Mouse (Mus musculus) stomach, embryonic 14.5 days (tissue): ENCODE results near the gene Fam214a. TPM values are rescaled to one million over a fixed set of nuclear protein-coding genes. Genes with fewer than 3 reads are reported as not detected.

ENCODE experiments used
- ATAC-seq: fragments of 200-750 bp; cut with Nextera tagmentation; 2 replicates; pipeline ENCODE4 v1.8.0; 2017; ENCODE audit warnings: low read depth, moderate TSS enrichment; ENCODE audit not compliant: insufficient number of reproducible peaks, insufficient read depth, low FRiP score
- H3K27ac ChIP-seq: fragments of 300-500 bp; sonication (generic); 2 replicates; pipeline ENCODE4 v1.5.1; 2014; ENCODE audit warnings: mild to moderate bottlenecking, low read length, moderate library complexity, mixed read lengths
- H3K27me3 ChIP-seq: fragments of 300-500 bp; sonication (generic); 2 replicates; pipeline ENCODE4 v1.6.1; 2014; ENCODE audit warnings: low read length, control low read depth, mixed read lengths; ENCODE audit not compliant: control insufficient read depth, insufficient read depth
- H3K36me3 ChIP-seq: fragments of 300-500 bp; sonication (generic); 2 replicates; pipeline ENCODE4 v1.6.1; 2014; ENCODE audit warnings: mild to moderate bottlenecking, control low read depth, low read length, moderate library complexity, mixed read lengths; ENCODE audit not compliant: control insufficient read depth, insufficient read depth
- H3K4me1 ChIP-seq: fragments of 300-500 bp; sonication (generic); 2 replicates; pipeline ENCODE4 v1.6.1; 2014; ENCODE audit warnings: low read length, control low read depth, mixed read lengths; ENCODE audit not compliant: control insufficient read depth, insufficient read depth
- H3K4me2 ChIP-seq: fragments of 300-500 bp; sonication (generic); replicated peaks from 2 replicates; pipeline ENCODE4 v1.6.1; 2014; ENCODE audit warnings: low read depth, low read length, control low read depth
- H3K4me3 ChIP-seq: fragments of 300-500 bp; sonication (generic); 2 replicates; pipeline ENCODE4 v1.5.1; 2014; ENCODE audit warnings: low read depth, low read length, control low read depth
- H3K9ac ChIP-seq: fragments of 300-500 bp; sonication (generic); replicated peaks from 2 replicates; pipeline ENCODE4 v1.6.1; 2014; ENCODE audit warnings: low read depth, mild to moderate bottlenecking, control low read depth, low read length, moderate library complexity, mixed read lengths
- H3K9me3 ChIP-seq: fragments of 300-500 bp; sonication (generic); 2 replicates; pipeline ENCODE4 v1.6.1; 2016; ENCODE audit warnings: low read depth, low read length, control low read depth; ENCODE audit not compliant: control insufficient read depth
- WGBS: fragments of 180-500 bp; shearing (Covaris S2); extraction: QIAGEN DNeasy Blood & Tissue Kit; methylation state at CpG from one replicate; pipeline ENCODE4 v1.1.7; 2014; 5-methylcytosine and 5-hydroxymethylcytosine counted together
- polyA plus RNA-seq: library from polyadenylated mRNA; unstranded; fragments of >200 nt; fragmentation: Nextera tagmentation; extraction: Ambion mirVana; gene quantifications from 2 replicates; pipeline ENCODE4 v1.2.1, GENCODE M21; 2014

Gene Fam214a
- polyA plus RNA-seq, 1 experiment from 2014 or later = 15.0 TPM

DNA sequence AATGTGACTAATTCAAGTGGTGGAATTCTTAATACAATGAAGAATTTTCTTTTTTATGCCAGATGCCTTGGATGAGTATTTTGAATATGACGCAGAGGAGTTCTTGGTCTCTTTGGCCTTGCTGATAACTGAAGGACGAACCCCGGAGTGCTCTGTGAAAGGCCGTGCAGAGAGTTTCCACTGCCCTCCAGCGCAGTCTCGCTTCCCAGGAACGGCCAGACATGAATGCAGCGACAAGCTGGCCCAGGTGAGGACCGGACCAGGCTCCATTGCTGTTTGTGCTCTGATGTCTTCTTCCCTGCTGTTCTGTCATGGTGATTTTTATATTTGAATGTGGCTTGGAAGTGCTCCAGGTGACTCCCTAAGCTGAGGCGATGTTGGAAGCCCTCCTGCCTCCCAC, 51.5 kb downstream of the Fam214a start:
- Histone ChIP-seq H3K4me3 (no peak overlapping the region), H3K9me3 (no peaks in the 10 kb centered on the region), H3K27ac (no peak overlapping the region), H3K27me3 (no peaks in the 10 kb centered on the region), H3K4me1 (peaks cover 9% of the 10 kb centered on the region; the same call in 1 of the 2 replicates), H3K4me2 (no peak overlapping the region), H3K36me3 (peaks cover 3% of the 10 kb centered on the region; the same call in 1 of the 2 replicates), H3K9ac (no peak overlapping the region)
- 94% methylated on average over 10 of the region's 10 CpGs for WGBS
- no peak for ATAC-seq

DNA sequence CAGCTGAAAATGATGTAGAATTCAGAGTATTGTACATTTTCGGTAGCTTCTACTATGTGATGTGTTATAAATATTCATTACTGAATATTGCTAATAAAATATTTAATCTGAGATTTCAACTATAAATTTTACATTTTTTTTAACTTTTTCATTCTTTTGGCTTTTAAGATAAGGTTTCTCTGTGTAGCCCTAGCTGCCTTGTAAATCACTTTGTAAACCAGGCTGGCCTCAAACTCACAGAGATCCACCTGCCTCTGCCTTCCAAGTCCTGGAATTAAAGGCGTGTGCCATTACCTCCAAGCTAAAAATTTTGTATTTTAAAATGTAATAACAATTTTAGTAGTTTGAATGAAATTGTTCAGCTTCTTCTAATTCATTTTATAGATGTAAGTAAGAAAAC, 63.9 kb downstream of the Fam214a start:
- no peak overlapping the region for H3K4me3 ChIP-seq
- H3K36me3 ChIP-seq = peaks cover 10% of the 10 kb centered on the region
- 90% methylated on average over 2 of the region's 2 CpGs for WGBS
- no peak overlapping the region for H3K4me2 ChIP-seq
- ATAC-seq = no peak
- no peak overlapping the region for H3K9ac ChIP-seq
- H3K27me3 ChIP-seq = no peaks in the 10 kb centered on the region
- no peaks in the 10 kb centered on the region for H3K9me3 ChIP-seq
- H3K27ac ChIP-seq = no peak overlapping the region
- no peaks in the 10 kb centered on the region for H3K4me1 ChIP-seq

DNA sequence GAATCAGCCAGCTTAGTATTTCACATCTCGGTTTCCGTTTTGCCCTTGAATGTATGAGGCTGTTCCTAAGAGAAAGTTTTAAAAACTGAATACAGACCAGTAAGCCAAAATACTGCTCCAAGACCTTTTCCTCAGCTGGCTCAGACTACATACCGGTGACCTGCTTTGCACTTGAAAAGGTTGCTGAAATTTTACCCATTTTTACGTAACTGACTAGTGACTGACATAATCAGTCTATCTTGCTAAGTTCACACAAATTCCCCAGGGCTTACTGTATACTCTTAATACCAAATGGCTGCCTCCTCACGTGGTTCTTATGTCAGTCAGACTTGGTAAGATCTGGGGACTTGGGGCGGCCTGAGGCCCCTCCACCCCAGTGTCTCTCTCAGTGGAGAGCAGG, 66.5 kb downstream of the Fam214a start:
- WGBS = 89% methylated on average over 6 of the region's 6 CpGs
- no peak for ATAC-seq
- peaks cover 2% of the 10 kb centered on the region; the same call in 1 of the 2 replicates for H3K4me1 ChIP-seq
- peaks cover 10% of the 10 kb centered on the region for H3K36me3 ChIP-seq
- H3K9ac ChIP-seq = no peak overlapping the region
- H3K27me3 ChIP-seq = no peaks in the 10 kb centered on the region
- no peaks in the 10 kb centered on the region for H3K9me3 ChIP-seq
- H3K4me2 ChIP-seq = no peak overlapping the region
- H3K27ac ChIP-seq = no peak overlapping the region
- H3K4me3 ChIP-seq = no peak overlapping the region

DNA sequence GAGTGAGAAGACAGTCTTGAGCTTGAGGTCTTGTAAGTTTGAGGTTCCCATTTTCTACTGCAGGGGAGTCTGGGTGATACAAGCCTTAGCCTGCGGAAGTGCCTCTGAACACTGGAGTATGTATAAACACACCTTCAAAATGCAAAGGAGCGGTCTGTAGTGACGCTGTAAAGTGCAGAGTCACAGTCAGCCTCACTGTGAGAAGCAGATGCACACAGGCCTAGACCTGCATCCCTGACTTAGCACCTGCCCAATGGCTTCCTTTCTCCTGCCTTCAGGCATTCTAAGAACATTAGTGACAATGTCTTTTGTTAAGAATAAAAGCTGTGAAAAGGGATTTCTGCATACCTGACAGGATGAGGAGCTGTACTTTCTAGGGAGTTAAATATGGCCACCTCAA, 66.9 kb downstream of the Fam214a start:
- no peak overlapping the region for H3K27ac ChIP-seq
- H3K4me2 ChIP-seq = no peak overlapping the region
- no peak overlapping the region for H3K9ac ChIP-seq
- H3K4me1 ChIP-seq = peaks cover 2% of the 10 kb centered on the region; the same call in 1 of the 2 replicates
- WGBS = 70% methylated on average over 3 of the region's 3 CpGs
- no peaks in the 10 kb centered on the region for H3K27me3 ChIP-seq
- ATAC-seq = no peak
- H3K36me3 ChIP-seq = peaks cover 10% of the 10 kb centered on the region; the same call in 1 of the 2 replicates
- H3K9me3 ChIP-seq = no peaks in the 10 kb centered on the region
- H3K4me3 ChIP-seq = no peak overlapping the region

DNA sequence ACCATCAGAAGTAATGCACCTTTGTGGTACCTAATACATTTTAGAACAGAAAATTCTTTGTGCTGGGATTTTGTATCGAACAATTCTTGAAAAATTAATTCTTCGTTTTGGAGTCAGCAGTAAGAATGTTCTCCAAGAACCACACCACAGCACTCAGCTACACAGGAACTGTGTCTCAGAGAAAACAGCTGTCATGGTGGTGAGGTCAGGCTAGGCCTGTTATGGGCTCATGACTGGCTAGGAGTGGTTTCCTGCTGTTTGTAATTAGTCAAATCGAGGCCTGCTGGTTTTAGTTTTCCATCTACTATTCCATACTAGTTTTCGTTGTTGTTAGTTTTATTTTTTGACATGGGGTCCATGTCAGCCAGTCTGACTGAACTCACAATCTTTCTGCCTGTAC, 67.9 kb downstream of the Fam214a start:
- WGBS = 81% methylated on average over 4 of the region's 4 CpGs
- peaks cover 10% of the 10 kb centered on the region for H3K36me3 ChIP-seq
- H3K27ac ChIP-seq = no peak overlapping the region
- no peaks in the 10 kb centered on the region for H3K27me3 ChIP-seq
- no peak for ATAC-seq
- H3K4me2 ChIP-seq = no peak overlapping the region
- H3K4me3 ChIP-seq = no peak overlapping the region
- H3K9ac ChIP-seq = no peak overlapping the region
- H3K9me3 ChIP-seq = no peaks in the 10 kb centered on the region
- peaks cover 2% of the 10 kb centered on the region; the same call in 1 of the 2 replicates for H3K4me1 ChIP-seq

DNA sequence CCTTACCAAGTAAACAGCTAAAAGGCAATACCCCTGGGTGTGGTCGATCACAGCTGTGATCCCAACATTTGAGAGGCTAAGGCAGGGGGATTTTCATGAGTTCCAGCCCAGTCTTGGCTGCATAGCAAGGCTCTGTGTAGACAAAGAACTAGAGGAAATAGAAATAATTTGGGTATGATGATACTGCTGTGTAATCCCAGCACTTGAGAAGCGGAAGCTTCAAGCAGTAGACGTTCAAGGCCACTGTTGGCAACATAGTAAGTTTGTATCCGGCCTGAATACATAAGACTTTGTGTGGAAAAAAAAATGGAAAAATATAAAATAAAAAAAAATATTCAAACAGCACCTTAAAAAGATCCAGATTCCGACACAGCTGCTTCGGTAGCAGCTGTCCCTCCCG, 69.9 kb downstream of the Fam214a start:
- Histone ChIP-seq H3K9ac (no peak overlapping the region), H3K4me1 (peaks cover 2% of the 10 kb centered on the region; the same call in 1 of the 2 replicates), H3K27ac (no peak overlapping the region), H3K4me3 (no peak overlapping the region), H3K9me3 (no peaks in the 10 kb centered on the region), H3K27me3 (no peaks in the 10 kb centered on the region), H3K4me2 (no peak overlapping the region), H3K36me3 (peaks cover 13% of the 10 kb centered on the region)
- no peak for ATAC-seq
- 76% methylated on average over 7 of the region's 7 CpGs for WGBS

DNA sequence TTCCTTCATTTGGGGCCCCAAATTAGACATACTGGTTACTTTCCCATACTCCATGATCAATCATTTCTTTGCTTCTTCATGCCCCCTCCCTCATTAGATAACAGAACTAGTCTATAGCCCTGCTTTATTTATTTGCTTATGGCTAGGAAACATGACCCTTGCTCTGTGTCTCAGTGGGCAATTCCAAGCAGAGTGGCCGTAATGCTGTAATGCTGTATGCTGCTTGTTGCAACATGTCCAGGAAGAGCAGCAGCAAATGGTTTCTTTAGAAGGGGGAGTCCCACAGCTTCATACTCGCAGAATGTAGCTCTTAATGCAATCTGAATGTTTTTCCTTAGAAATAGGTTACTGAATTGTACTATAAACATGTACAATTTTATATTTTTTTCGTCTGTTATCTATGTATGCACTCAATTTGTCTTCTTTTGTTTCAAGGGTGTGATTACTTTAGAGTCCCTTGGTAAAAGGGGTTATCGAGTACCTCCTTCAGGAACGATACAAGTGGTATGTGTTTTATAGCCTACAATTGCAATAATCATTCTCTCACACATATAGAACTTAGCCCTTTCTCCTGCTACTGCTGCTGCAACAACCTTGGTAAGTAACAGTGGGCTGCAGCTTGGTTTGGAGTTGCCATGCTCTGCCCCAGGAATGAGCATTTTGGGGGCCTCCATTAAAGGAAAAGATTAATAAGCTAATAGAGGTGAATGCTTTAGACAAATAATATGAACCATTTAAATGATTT, 70.6 kb downstream of the Fam214a start:
- no peak for ATAC-seq
- H3K27ac ChIP-seq = no peak overlapping the region
- no peak overlapping the region for H3K4me2 ChIP-seq
- peaks cover 2% of the 10 kb centered on the region; the same call in 1 of the 2 replicates for H3K4me1 ChIP-seq
- H3K4me3 ChIP-seq = no peak overlapping the region
- 53% methylated on average over 5 of the region's 5 CpGs for WGBS
- no peaks in the 10 kb centered on the region for H3K27me3 ChIP-seq
- no peak overlapping the region for H3K9ac ChIP-seq
- peaks cover 13% of the 10 kb centered on the region for H3K36me3 ChIP-seq
- H3K9me3 ChIP-seq = no peaks in the 10 kb centered on the region

DNA sequence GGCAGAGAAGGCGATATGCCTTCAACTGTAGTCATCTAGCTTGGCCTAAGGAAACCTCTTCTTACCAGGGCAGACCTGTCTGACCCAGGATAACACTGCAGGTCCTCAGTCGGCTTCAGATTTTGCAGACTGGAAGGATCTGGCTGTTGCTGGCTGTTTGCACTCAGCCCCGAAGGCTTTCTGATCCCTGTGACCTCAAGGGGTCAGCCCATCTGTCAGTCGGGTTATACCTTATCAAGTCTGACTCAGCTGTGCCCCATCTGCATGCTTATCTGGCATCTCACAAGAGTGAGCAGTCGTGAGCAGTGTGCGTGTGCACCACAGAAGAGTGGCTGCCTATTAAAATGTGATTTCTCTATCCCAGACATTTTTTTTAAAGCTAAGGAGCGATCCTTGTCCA, 71.4 kb downstream of the Fam214a start:
- Histone ChIP-seq H3K9ac (no peak overlapping the region), H3K4me1 (peaks cover 2% of the 10 kb centered on the region; the same call in 1 of the 2 replicates), H3K9me3 (no peaks in the 10 kb centered on the region), H3K4me3 (no peak overlapping the region), H3K27ac (no peak overlapping the region), H3K4me2 (no peak overlapping the region), H3K27me3 (no peaks in the 10 kb centered on the region), H3K36me3 (peaks cover 13% of the 10 kb centered on the region)
- no peak for ATAC-seq
- WGBS = 35% methylated on average over 7 of the region's 7 CpGs
